Mouse (Mus musculus) brain, embryonic 14.5 days (tissue): ENCODE data around the gene Asxl1. TPM values are rescaled to one million over a fixed set of nuclear protein-coding genes. Genes with fewer than 3 reads are reported as not detected.

Source experiments
- DNase-seq: peaks from one replicate; pipeline ENCODE4 v3.0.0-alpha.2; 2011; ENCODE audit warnings: low read depth
- CTCF ChIP-seq: fragments of 200-500 bp; IDR thresholded peaks from 2 replicates; pipeline ENCODE4 v1.5.1; 2012; ENCODE audit warnings: inconsistent platforms, mild to moderate bottlenecking, moderate library complexity, borderline replicate concordance; ENCODE audit not compliant: insufficient read depth, insufficient read length; ENCODE audit errors: extremely low read depth
- POLR2A ChIP-seq: fragments of 200-500 bp; IDR thresholded peaks from 2 replicates; pipeline ENCODE4 v1.6.1; 2012; ENCODE audit warnings: mild to moderate bottlenecking, inconsistent platforms, borderline replicate concordance; ENCODE audit not compliant: poor library complexity, insufficient read depth, insufficient read length, severe bottlenecking; ENCODE audit errors: extremely low read depth
- polyA plus RNA-seq: library from polyadenylated mRNA; depleted of rRNA; stranded (reverse); fragments of >200 nt; gene quantifications from 2 replicates; pipeline ENCODE4 v1.2.3, GENCODE M21; 2012; rRNA removed

The Asxl1 gene
- polyA plus RNA-seq, 1 experiment: 37.0 TPM

GRCm38 (mm10) chr2:153447719-153448118, 102.1 kb downstream of the Asxl1 start:
- no peak for TF ChIP-seq POLR2A
- TF ChIP-seq CTCF: no peak
- no peak for DNase-seq

DNA sequence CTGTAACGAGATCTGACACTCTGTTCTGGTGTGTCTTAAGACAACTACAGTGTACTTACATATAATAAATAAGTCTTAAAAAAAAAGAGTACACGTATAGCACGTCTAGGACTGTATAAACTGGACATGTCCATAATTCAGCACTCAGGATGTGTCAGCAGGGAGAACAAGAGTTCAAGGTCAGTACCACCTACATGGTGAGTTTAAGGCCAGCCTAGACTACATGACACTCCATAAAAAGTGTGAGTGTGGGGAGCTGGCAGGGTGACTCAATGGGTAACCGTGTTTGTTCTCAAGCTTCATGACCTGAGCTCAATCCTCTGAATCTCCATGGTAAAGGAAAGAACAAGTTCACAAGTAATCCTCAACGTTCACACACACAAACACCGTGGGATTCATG, 102.9 kb downstream of the Asxl1 start:
- TF ChIP-seq CTCF: no peak
- TF ChIP-seq POLR2A: no peak
- no peak for DNase-seq

Other genes starting within 250 kb of the Asxl1 start
- 1.6 and 2.3 TPM in 2 replicates for gene Hck, start 237.4 kb upstream of the Asxl1 start, polyA plus RNA-seq
- gene Tm9sf4, start 184.5 kb upstream of the Asxl1 start, polyA plus RNA-seq: 52.8 and 67.5 TPM in 2 replicates
- 32.2 and 33.5 TPM in 2 replicates for gene Tspyl3, start 120.4 kb upstream of the Asxl1 start, polyA plus RNA-seq
- gene Plagl2, start 104.4 kb upstream of the Asxl1 start, polyA plus RNA-seq: 8.7 and 14.5 TPM in 2 replicates
- 26.4 and 27.1 TPM in 2 replicates for gene Pofut1, start 104.3 kb upstream of the Asxl1 start, polyA plus RNA-seq
- gene Kif3b, start 54.4 kb upstream of the Asxl1 start, polyA plus RNA-seq: 28.0 and 35.8 TPM in 2 replicates
- gene 4930404H24Rik, start 147.0 kb downstream of the Asxl1 start, polyA plus RNA-seq: not detected in 2 replicates
- gene Nol4l, start 184.1 kb downstream of the Asxl1 start, polyA plus RNA-seq: 70.2 and 101 TPM in 2 replicates